ENCODE assay signal across 17 mouse cellular contexts in the genomic region with DNA sequence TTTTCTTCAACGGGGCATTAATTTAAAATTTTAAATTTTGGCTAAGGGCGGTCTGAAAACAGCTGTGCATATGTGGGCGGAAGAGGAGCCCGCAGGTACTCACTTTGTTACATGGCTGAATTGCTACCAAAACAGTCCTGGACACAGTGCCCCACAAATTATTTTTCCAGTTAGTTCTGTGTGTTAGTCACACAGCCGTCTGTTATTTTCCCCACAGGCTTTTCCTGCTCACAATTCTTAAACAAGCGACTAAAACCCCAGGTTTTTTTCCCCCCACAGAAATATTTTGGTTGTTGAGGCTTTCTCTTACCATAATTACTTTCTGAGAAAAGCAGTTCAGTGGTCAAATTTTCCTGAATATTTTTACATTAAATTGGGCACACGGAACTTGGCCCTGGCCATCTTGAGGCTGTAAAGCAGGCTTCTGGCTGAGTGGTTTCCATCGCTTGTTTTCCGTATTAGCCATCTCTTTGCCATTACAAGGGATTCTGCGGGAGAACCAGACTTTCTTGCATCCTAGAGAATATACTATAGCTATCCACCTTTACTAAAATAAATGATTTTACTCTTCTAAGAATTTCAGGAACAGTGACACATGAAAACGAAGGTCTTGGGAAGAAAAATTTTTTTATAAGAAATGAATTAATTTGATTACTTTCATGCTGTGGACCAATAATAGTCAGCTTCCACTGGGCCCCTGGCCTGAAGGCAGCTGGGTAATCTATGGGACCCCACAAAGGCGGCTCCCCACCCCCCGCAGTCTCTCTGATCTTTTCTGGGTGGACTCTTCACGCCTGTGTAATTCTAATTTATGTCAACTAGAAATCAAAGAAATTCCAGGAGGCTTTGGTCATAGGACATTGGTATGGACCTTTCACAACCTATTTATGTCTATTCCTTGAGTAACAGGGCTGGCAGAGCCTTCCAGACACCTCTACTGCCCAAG.
DNase-seq lines count a peak whose midpoint lies in the region; ATAC-seq and TF ChIP-seq lines count a peak whose summit lies in the region.
"Had no signal": no experiment of that assay in that cellular context is flagged by ENCODE, and none has a peak within 500 bp of the region (broad histone marks: within the 10 kb centered on the region; RNA-seq: fewer than 3 reads in every experiment).

No protein-coding gene starts in this region.

- DNase-seq in left cerebral cortex, adult 2 months (ENCODE audit: extremely low spot score in 1 of 2, low spot score in 2 of 2): no peak
- DNase-seq in left cerebral cortex, adult 18-20 months (ENCODE audit: low spot score in 2 of 2): no peak
- peak; percentile 43 for DNase-seq in embryo, embryonic 11 days
- DNase-seq: adrenal gland, adult 2 months; cerebellum, adult 9-11 months; kidney, postnatal 10 days; left cerebral cortex, postnatal 4 days; lung, adult 18-20 months; thymus, adult 18-20 months had no signal

- H3K36me3 ChIP-seq in forebrain, embryonic 15.5 days: no peaks in the 10 kb centered on the region
- H3K36me3 ChIP-seq in forebrain, embryonic 13.5 days (ENCODE audit: poor library complexity, severe bottlenecking): no peaks in the 10 kb centered on the region
- no peaks in the 10 kb centered on the region for H3K36me3 ChIP-seq in neural tube, embryonic 12.5 days
- H3K36me3 ChIP-seq: hindbrain, embryonic 15.5 days had no signal

- peaks cover 28% of the 10 kb centered on the region for H3K4me1 ChIP-seq in forebrain, embryonic 15.5 days
- H3K4me1 ChIP-seq in forebrain, embryonic 13.5 days: peaks cover 40% of the 10 kb centered on the region
- peaks cover 31% of the 10 kb centered on the region for H3K4me1 ChIP-seq in neural tube, embryonic 12.5 days

- no peak overlapping the region for H3K4me2 ChIP-seq in forebrain, embryonic 15.5 days (replicated peaks)
- no peak overlapping the region for H3K4me2 ChIP-seq in forebrain, embryonic 13.5 days
- 0 out of 2 replicates have a peak overlapping the region, but pooled peaks have one; percentile 3 for H3K4me2 ChIP-seq in neural tube, embryonic 12.5 days (replicated peaks)
- H3K4me2 ChIP-seq: hindbrain, embryonic 15.5 days had no signal

- TF ChIP-seq CTCF in left cerebral cortex, adult 2 months (IDR thresholded peaks at IDR 0.05): no peak

- no peaks in the 10 kb centered on the region for H3K27me3 ChIP-seq in forebrain, embryonic 15.5 days
- no peaks in the 10 kb centered on the region for H3K27me3 ChIP-seq in forebrain, embryonic 13.5 days
- no peaks in the 10 kb centered on the region for H3K27me3 ChIP-seq in neural tube, embryonic 12.5 days (replicated peaks)
- H3K27me3 ChIP-seq: hindbrain, embryonic 15.5 days had no signal

- H3K4me3 ChIP-seq in forebrain, embryonic 15.5 days: no peak overlapping the region
- no peak overlapping the region for H3K4me3 ChIP-seq in forebrain, embryonic 13.5 days
- H3K4me3 ChIP-seq in left cerebral cortex, adult 2 months: no peak overlapping the region
- H3K4me3 ChIP-seq in neural tube, embryonic 12.5 days: no peak overlapping the region
- H3K4me3 ChIP-seq: hindbrain, embryonic 15.5 days; myocyte had no signal

- WGBS in forebrain, embryonic 15.5 days: 59% methylated on average over 14 of the region's 14 CpGs
- WGBS in forebrain, embryonic 13.5 days: 57% methylated on average over 14 of the region's 14 CpGs
- whole genome bisulfite sequencing in neural tube, embryonic 12.5 days: 46% methylated on average over 14 of the region's 14 CpGs

- no peak overlapping the region for H3K9ac ChIP-seq in forebrain, embryonic 15.5 days (replicated peaks)
- no peak overlapping the region for H3K9ac ChIP-seq in forebrain, embryonic 13.5 days
- no peak overlapping the region for H3K9ac ChIP-seq in neural tube, embryonic 12.5 days
- H3K9ac ChIP-seq: hindbrain, embryonic 15.5 days had no signal

- no peaks in the 10 kb centered on the region for H3K9me3 ChIP-seq in forebrain, embryonic 15.5 days
- H3K9me3 ChIP-seq in forebrain, embryonic 13.5 days (replicated peaks): no peaks in the 10 kb centered on the region
- no peaks in the 10 kb centered on the region for H3K9me3 ChIP-seq in neural tube, embryonic 12.5 days
- H3K9me3 ChIP-seq: hindbrain, embryonic 15.5 days had no signal

- intact Hi-C loops in left cerebral cortex, adult 2 months (cut with DNase I): loop anchor here (5.0 kb wide), 1 partner anchor 72 kb away; no protein-coding TSS in a partner anchor

- no peak for ATAC-seq in forebrain, embryonic 15.5 days (replicated peaks)
- no peak for ATAC-seq in forebrain, embryonic 13.5 days
- ATAC-seq in neural tube, embryonic 12.5 days (ENCODE audit: low FRiP score, low read depth): peak; percentile 64; the same call in 1 of the 2 replicates
- no peak for ATAC-seq in granulocyte monocyte progenitor cell, adult 5-6 weeks (replicated peaks; ENCODE audit: poor library complexity, severe bottlenecking)
- no peak for ATAC-seq in cerebellum, adult (ENCODE audit: insufficient number of reproducible peaks, low FRiP score, low TSS enrichment)

- H3K27ac ChIP-seq in forebrain, embryonic 15.5 days (replicated peaks): peak overlapping the region; percentile 39; the same call in 1 of the 2 replicates
- H3K27ac ChIP-seq in forebrain, embryonic 13.5 days: no peak overlapping the region
- peak overlapping the region; percentile 36 for H3K27ac ChIP-seq in left cerebral cortex, adult 2 months
- H3K27ac ChIP-seq in neural tube, embryonic 12.5 days: no peak overlapping the region
- H3K27ac ChIP-seq: hindbrain, embryonic 15.5 days; macrophage had no signal

Comparison
In these comparisons a context has a peak if more than half of its experiments do, and no peak if none do; other contexts are left out.
1. H3K27ac ChIP-seq: peak in forebrain, embryonic 15.5 days (single experiment) and left cerebral cortex, adult 2 months (single experiment); none in forebrain, embryonic 13.5 days (single experiment) and neural tube, embryonic 12.5 days (single experiment).